Mouse (Mus musculus) thymus, adult 2 months (tissue): ENCODE results near the gene Gm26938.

Experiments
- CTCF ChIP-seq: fragments of 200-500 bp; IDR thresholded peaks from 2 replicates; pipeline ENCODE4 v1.5.1; 2012; ENCODE audit warnings: mild to moderate bottlenecking, control low read depth, low read length, moderate library complexity, borderline replicate concordance; ENCODE audit not compliant: control insufficient read depth, poor library complexity, insufficient read depth; ENCODE audit errors: extremely low read depth
- POLR2A ChIP-seq: fragments of 200-500 bp; IDR thresholded peaks from 2 replicates; pipeline ENCODE4 v1.6.1; 2012; ENCODE audit warnings: mild to moderate bottlenecking, low read length, control low read depth, moderate library complexity; ENCODE audit not compliant: control insufficient read depth, poor library complexity, insufficient read depth; ENCODE audit errors: extremely low read depth

GRCm38 (mm10) chr5:139817292-139817691 is 8.9 kb downstream of the Gm26938 start:
- peak; percentile 65; the same call in 1 of the 2 replicates for TF ChIP-seq CTCF
- no peak for TF ChIP-seq POLR2A
